Mouse (Mus musculus) right cerebral cortex, postnatal 36 days (tissue): ENCODE results near the gene Gm3047.
"Not testable (repeated sequence)": the region's sequence is repeated elsewhere in the genome, so short reads cannot be mapped to it uniquely, and the experiment has no call there.

ENCODE experiments used
- DNase-seq, 2 experiments: peaks; one replicate each; pipeline ENCODE4 v3.0.0; 2022; ENCODE audit warnings: low spot score in 2 of 2, mixed read lengths in 1 of 2

The Gm3047 gene

GRCm38 (mm10) chr14:4555105-4555504 lies at the start of gene Gm3047:
TSS of gene Gm3047 (plus strand) at chr14:4555405.
- DNase-seq, result not testable (repeated sequence)
